Mouse (Mus musculus) G1E (cell line): ENCODE measurements around the gene Aimp2. TPM values are rescaled to one million over a fixed set of nuclear protein-coding genes. Genes with fewer than 3 reads are reported as not detected.

ENCODE experiments used
- ATAC-seq: 2 replicates; pipeline ENCODE4 v1.8.0; 2016; ENCODE audit warnings: mild to moderate bottlenecking; ENCODE audit not compliant: insufficient number of reproducible peaks, poor library complexity, low FRiP score, severe bottlenecking; ENCODE audit errors: extremely low read depth
- DNase-seq: peaks from one replicate; pipeline ENCODE4 v3.0.0; 2012; ENCODE audit warnings: low spot score
- H3K27me3 ChIP-seq: 2 replicates; pipeline ENCODE4 v1.6.1; 2012; ENCODE audit warnings: mild to moderate bottlenecking, low read length, inconsistent platforms; ENCODE audit not compliant: insufficient read depth
- H3K36me3 ChIP-seq: replicated peaks from 2 replicates; pipeline ENCODE3; 2012; ENCODE audit warnings: mild to moderate bottlenecking, inconsistent platforms
- H3K4me1 ChIP-seq: 2 replicates; pipeline ENCODE4 v1.6.1; 2012; ENCODE audit warnings: low read depth, low read length, inconsistent platforms, mixed read lengths; ENCODE audit not compliant: insufficient read depth
- H3K4me3 ChIP-seq: 2 replicates; pipeline ENCODE4 v1.5.1; 2012; ENCODE audit warnings: low read depth, mild to moderate bottlenecking, inconsistent platforms, low read length, moderate library complexity, mixed read lengths
- H3K9me3 ChIP-seq: replicated peaks from 2 replicates; pipeline ENCODE4 v1.6.1; 2012; ENCODE audit warnings: inconsistent platforms
- CTCF ChIP-seq: IDR thresholded peaks from 2 replicates; pipeline ENCODE4 v1.5.1; 2012; ENCODE audit warnings: low read depth, low read length, inconsistent platforms, mixed read lengths
- GATA1 ChIP-seq: IDR thresholded peaks from 2 replicates; pipeline ENCODE4 v1.6.1; 2012; ENCODE audit warnings: borderline replicate concordance, low read length, inconsistent platforms, mixed read lengths
- GATA2 ChIP-seq: IDR thresholded peaks from 2 replicates; pipeline ENCODE4 v1.6.1; 2012; ENCODE audit warnings: low read depth, low read length, inconsistent platforms, borderline replicate concordance
- POLR2AphosphoS5 ChIP-seq: IDR thresholded peaks from 2 replicates; pipeline ENCODE4 v1.6.1; 2012; ENCODE audit warnings: low read depth, low read length, inconsistent platforms; ENCODE audit not compliant: insufficient replicate concordance
- TAL1 ChIP-seq: conservative IDR thresholded peaks from 2 replicates; pipeline ENCODE4 v1.6.1; 2012; ENCODE audit warnings: low read depth, low read length, inconsistent platforms, mixed read lengths
- polyA plus RNA-seq: library from polyadenylated mRNA; stranded (reverse); fragments of >175 nt; gene quantifications from 2 replicates; pipeline ENCODE4 v1.2.3, GENCODE M21; 2012
- total RNA-seq, 2 experiments: library from RNA; stranded (forward) in 1 of 2; stranded (reverse) in 1 of 2; fragments of 200-1000 nt in 1 of 2; fragments of >200 nt in 1 of 2; fragmentation: Nextera tagmentation in 1 of 2; gene quantifications; 2 replicates each; pipeline ENCODE4 v1.2.3; 2014 to 2017

Gene Aimp2
- total and polyA plus RNA-seq, 3 experiments, result 48.3 to 91.3 (median 82.8) TPM

- H3K27me3 ChIP-seq, result no peaks in the 10 kb centered on the region
- TF ChIP-seq CTCF (no peak), TAL1 (no peak), GATA2 (no peak), POLR2AphosphoS5 (no peak)
- H3K9me3 ChIP-seq, result no peaks in the 10 kb centered on the region
- peaks cover 90% of the 10 kb centered on the region for H3K36me3 ChIP-seq
- peaks cover 38% of the 10 kb centered on the region for H3K4me1 ChIP-seq
- ATAC-seq (no peak), DNase-seq (no peak)
- no peak overlapping the region; the same call in 1 of the 2 replicates for H3K4me3 ChIP-seq
Measured at GRCm38 (mm10) chr5:143892255-143892886, 17.3 kb downstream of the Aimp2 start.

GRCm38 (mm10) chr5:143890741-143891140, 18.9 kb downstream of the Aimp2 start:
- H3K9me3 ChIP-seq, result peaks cover 4% of the 10 kb centered on the region
- TF ChIP-seq POLR2AphosphoS5 (no peak), GATA2 (no peak), GATA1 (no peak), TAL1 (no peak), CTCF (no peak)
- peaks cover 38% of the 10 kb centered on the region for H3K4me1 ChIP-seq
- no peak overlapping the region for H3K4me3 ChIP-seq
- H3K27me3 ChIP-seq, result no peaks in the 10 kb centered on the region
- DNase-seq (no peak), ATAC-seq (no peak)
- H3K36me3 ChIP-seq, result peaks cover 92% of the 10 kb centered on the region

- no peak for ATAC-seq
- no peak for DNase-seq
- H3K36me3 ChIP-seq, result peaks cover 99% of the 10 kb centered on the region
- H3K4me1 ChIP-seq, result no peaks in the 10 kb centered on the region
- peaks cover 8% of the 10 kb centered on the region for H3K9me3 ChIP-seq
- H3K4me3 ChIP-seq, result no peak overlapping the region
- no peaks in the 10 kb centered on the region for H3K27me3 ChIP-seq
- no peak for TF ChIP-seq POLR2AphosphoS5
Measured at GRCm38 (mm10) chr5:143885274-143885673, 24.4 kb downstream of the Aimp2 start.

GRCm38 (mm10) chr5:143874571-143874970, 35.1 kb downstream of the Aimp2 start:
- H3K36me3 ChIP-seq, result peaks cover 80% of the 10 kb centered on the region
- no peak for ATAC-seq

GRCm38 (mm10) chr5:143871547-143872169, 38.0 kb downstream of the Aimp2 start:
- no peaks in the 10 kb centered on the region for H3K9me3 ChIP-seq
- peaks cover 51% of the 10 kb centered on the region for H3K36me3 ChIP-seq
- no peak for ATAC-seq
- no peak for DNase-seq
- H3K27me3 ChIP-seq, result no peaks in the 10 kb centered on the region
- H3K4me1 ChIP-seq, result peaks cover 12% of the 10 kb centered on the region; the same call in 1 of the 2 replicates
- H3K4me3 ChIP-seq, result no peak overlapping the region
- TF ChIP-seq TAL1, result no peak
- TF ChIP-seq POLR2AphosphoS5, result no peak
- TF ChIP-seq CTCF, result no peak
- TF ChIP-seq GATA2, result no peak
- TF ChIP-seq GATA1, result no peak

More at GRCm38 (mm10) chr5:143874571-143874970, 35.1 kb downstream of the Aimp2 start:
- DNase-seq, result no peak
- TF ChIP-seq GATA1 (no peak), GATA2 (no peak), POLR2AphosphoS5 (no peak), TAL1 (no peak), CTCF (no peak)
- Histone ChIP-seq H3K27me3 (no peaks in the 10 kb centered on the region), H3K4me1 (peaks cover 12% of the 10 kb centered on the region; the same call in 1 of the 2 replicates), H3K9me3 (no peaks in the 10 kb centered on the region), H3K4me3 (no peak overlapping the region)

Other genes starting within 250 kb of the Aimp2 start
- 34.7 and 39.2 TPM in 2 replicates for gene Usp42, start 177.6 kb downstream of the Aimp2 start, total RNA-seq (2014; fragmentation: Nextera tagmentation)
- 5.6 and 5.8 TPM in 2 replicates for gene Usp42, start 177.6 kb downstream of the Aimp2 start, total RNA-seq (2017)
- gene Usp42, start 177.6 kb downstream of the Aimp2 start, polyA plus RNA-seq, result 21.3 and 23.4 TPM in 2 replicates
- gene Eif2ak1, start 92.1 kb downstream of the Aimp2 start, total RNA-seq (2014; fragmentation: Nextera tagmentation), result 52.6 and 73.0 TPM in 2 replicates
- gene Eif2ak1, start 92.1 kb downstream of the Aimp2 start, total RNA-seq (2017), result 31.9 and 34.6 TPM in 2 replicates
- gene Eif2ak1, start 92.1 kb downstream of the Aimp2 start, polyA plus RNA-seq, result 12.9 and 18.9 TPM in 2 replicates
- not detected in 2 replicates for gene Ankrd61, start 12.2 kb downstream of the Aimp2 start, total RNA-seq (2014; fragmentation: Nextera tagmentation)
- 0.06 and 0.22 TPM in 2 replicates for gene Ankrd61, start 12.2 kb downstream of the Aimp2 start, total RNA-seq (2017)
- not detected in 2 replicates for gene Ankrd61, start 12.2 kb downstream of the Aimp2 start, polyA plus RNA-seq
- gene Pms2, start 117 bp upstream of the Aimp2 start, total RNA-seq (2014; fragmentation: Nextera tagmentation), result 42.8 and 46.9 TPM in 2 replicates
- 33.3 and 36.4 TPM in 2 replicates for gene Pms2, start 117 bp upstream of the Aimp2 start, total RNA-seq (2017)
- gene Pms2, start 117 bp upstream of the Aimp2 start, polyA plus RNA-seq, result 0.85 and 2.3 TPM in 2 replicates
- not detected in 2 replicates for gene Gm42421, start 18.3 kb upstream of the Aimp2 start, total RNA-seq (2014; fragmentation: Nextera tagmentation)
- gene Gm42421, start 18.3 kb upstream of the Aimp2 start, total RNA-seq (2017), result 0.70 and 1.3 TPM in 2 replicates
- not detected in 2 replicates for gene Gm42421, start 18.3 kb upstream of the Aimp2 start, polyA plus RNA-seq
- gene Rsph10b, start 23.2 kb upstream of the Aimp2 start, total RNA-seq (2014; fragmentation: Nextera tagmentation), result 1.6 and 1.7 TPM in 2 replicates
- not detected in 2 replicates for gene Rsph10b, start 23.2 kb upstream of the Aimp2 start, total RNA-seq (2017)
- gene Rsph10b, start 23.2 kb upstream of the Aimp2 start, polyA plus RNA-seq, result not detected in 2 replicates
- gene Ccz1, start 105.0 kb upstream of the Aimp2 start, total RNA-seq (2014; fragmentation: Nextera tagmentation), result 107 and 116 TPM in 2 replicates
- gene Ccz1, start 105.0 kb upstream of the Aimp2 start, total RNA-seq (2017), result 107 and 113 TPM in 2 replicates
- 50.9 and 68.7 TPM in 2 replicates for gene Ccz1, start 105.0 kb upstream of the Aimp2 start, polyA plus RNA-seq
- gene Ocm, start 116.8 kb upstream of the Aimp2 start, total RNA-seq (2014; fragmentation: Nextera tagmentation), result not detected in 2 replicates
- gene Ocm, start 116.8 kb upstream of the Aimp2 start, total RNA-seq (2017), result not detected in 2 replicates
- not detected in 2 replicates for gene Ocm, start 116.8 kb upstream of the Aimp2 start, polyA plus RNA-seq
- 26.1 and 29.0 TPM in 2 replicates for gene Lmtk2, start 190.6 kb upstream of the Aimp2 start, total RNA-seq (2014; fragmentation: Nextera tagmentation)
- gene Lmtk2, start 190.6 kb upstream of the Aimp2 start, total RNA-seq (2017), result 10.6 and 11.7 TPM in 2 replicates
- gene Lmtk2, start 190.6 kb upstream of the Aimp2 start, polyA plus RNA-seq, result 8.5 and 9.3 TPM in 2 replicates